Mouse (Mus musculus) natural killer cell, adult 2 months (primary cell): ENCODE results near the gene Nr1h2.

Experiments used
- DNase-seq, 2 experiments: peaks; one replicate each; pipeline ENCODE4 v3.0.0; 2022; ENCODE audit warnings: low spot score in 2 of 2

The Nr1h2 gene

DNA sequence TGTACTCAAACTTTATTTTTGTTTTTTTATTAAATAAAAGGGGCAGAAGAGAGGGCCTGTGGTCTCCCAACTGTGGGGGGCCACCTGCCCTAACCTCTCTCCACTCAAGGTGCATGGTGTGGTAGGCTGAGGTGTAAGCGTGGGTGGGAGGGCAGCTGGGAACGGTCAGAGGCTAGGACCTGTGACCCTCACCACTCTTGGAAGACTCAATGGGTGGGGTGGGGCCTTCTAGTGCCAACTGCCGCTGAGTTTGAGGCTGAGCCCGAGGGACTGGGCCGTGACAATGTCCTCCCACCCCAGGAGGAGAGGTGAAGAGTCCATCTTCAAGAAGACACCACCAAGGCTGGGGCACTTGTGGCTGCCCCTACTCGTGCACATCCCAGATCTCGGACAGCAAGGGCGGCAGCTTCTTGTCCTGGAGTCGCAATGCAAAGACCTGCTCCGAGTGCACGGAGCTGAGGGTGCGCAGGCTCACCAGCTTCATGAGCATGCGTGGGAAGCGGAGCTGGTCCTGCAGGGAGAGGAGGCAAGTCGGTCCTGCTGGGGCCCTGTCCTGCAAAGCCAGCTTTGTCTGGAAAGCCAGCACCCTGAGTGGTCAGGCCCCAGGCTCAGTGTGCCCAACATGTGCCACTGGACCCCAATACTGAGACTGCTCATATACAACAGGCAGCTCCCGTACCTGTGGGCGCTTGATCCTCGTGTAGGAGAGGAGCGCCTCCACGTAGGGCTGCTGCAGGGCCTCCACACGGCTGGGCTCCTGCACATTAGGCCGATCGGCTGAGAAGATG is 3.9 kb downstream of the Nr1h2 start:
- DNase-seq: peak in 1 of 2 experiments; percentile 1

DNA sequence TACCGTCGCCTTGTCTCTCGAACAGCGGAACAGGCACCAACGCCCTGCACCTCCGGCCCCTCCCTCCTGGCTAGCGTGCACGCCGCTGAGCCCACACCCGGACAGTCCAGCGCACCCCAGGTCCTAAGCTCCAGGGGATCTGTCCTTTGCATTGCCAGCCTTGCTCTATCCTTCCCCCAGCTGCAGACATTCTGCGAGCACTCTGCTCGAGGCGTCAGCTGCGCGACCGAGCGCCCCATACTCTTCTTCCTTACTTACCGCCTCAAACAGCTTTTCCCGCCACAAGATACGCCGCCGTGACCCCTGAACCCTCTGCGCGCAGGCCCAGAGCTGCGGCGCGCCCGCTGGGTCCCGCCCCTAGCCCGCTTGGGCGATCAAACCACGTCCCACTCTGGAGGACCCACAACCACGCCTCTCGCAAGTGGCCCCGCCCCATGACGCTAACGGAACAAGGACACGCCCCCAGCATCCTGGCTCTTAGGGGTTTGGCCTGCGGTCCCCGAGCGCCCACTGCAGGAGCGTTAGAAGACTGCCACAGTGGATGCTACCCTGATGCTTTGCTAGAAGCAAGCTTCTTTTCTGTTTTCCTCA is 5.2 kb downstream of the Nr1h2 start, which contains the start of gene Pold1:
TSS of gene Pold1 (minus strand) at position 353 of the 591 bp plus-strand sequence.
- peak; percentile 100 for DNase-seq

DNA sequence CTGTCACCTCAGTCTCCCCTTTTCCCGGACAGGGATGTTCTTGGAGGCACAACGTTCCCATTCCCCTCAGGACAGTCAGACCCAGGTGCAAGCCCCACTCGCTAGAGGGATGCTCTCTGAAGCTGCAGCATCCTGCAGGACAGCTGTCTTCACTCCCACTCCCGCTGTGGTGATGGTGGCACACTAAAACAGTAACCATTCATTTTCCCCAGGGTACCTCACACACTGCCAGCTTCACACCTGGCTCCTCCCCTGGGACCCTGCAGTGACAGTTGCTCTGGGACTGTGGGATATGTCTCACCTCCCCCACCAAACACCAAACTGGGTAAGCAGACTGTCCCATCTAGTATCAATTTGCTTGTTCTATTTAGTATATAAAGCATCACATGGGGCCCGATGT is 6.0 kb downstream of the Nr1h2 start:
- DNase-seq: no peak

DNA sequence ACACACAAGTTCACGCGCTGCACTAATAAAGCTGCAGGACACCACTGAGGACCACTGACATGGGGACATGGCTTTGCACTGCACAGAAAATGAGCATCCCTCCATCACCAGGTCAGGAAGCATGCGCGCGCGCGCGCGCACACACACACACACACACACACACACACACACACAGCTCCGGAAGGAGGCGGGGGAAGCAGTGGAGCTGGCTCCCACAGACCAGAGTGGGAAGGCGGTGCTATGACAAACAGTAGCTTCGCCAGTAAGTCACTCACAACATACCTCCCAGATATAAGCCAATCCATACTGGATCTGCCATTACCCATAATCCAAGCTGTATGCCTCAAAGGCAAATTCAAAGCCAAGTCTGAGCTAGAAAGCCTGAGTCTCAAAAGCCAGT is 6.7 kb downstream of the Nr1h2 start:
- DNase-seq: no peak

DNA sequence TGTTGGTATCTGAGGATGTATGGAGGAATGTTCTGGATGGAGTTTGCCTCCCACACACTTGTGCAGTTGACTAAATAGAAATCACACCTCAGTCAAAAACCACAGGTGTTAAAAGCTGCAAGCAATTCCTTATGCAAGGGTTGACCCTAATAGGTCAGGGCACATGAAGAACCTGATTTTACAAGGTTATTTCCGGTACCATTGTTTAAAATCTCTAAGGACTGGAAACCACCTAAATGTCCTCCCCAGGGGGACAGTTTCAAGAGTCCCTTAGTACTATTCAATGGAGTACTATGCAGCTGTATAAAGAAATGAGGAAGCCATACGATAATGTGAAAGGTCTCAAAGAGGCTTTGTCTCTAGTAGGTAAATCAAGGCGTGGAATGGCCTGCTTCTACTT is 7.5 kb downstream of the Nr1h2 start:
- no peak for DNase-seq

DNA sequence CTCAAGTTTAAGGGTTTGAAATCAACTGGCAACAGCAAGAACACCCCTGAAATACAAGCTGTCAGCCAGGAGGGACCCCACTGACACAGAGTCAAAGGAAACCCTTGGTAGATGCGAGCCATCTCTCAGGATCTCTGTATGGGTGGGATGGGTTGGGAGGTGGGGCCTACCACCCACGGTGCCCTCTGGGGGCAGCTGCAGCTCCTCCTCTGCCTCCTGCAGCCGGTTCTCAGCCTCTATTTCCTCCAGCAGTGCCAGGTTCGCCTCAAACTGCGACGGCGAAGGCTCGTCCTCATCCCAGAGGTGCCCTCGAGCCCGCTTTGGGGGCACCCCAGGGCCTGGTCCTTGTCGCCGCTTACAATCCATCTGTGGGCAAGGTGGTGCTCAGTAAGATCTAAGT is 10.7 kb downstream of the Nr1h2 start:
- no peak for DNase-seq

DNA sequence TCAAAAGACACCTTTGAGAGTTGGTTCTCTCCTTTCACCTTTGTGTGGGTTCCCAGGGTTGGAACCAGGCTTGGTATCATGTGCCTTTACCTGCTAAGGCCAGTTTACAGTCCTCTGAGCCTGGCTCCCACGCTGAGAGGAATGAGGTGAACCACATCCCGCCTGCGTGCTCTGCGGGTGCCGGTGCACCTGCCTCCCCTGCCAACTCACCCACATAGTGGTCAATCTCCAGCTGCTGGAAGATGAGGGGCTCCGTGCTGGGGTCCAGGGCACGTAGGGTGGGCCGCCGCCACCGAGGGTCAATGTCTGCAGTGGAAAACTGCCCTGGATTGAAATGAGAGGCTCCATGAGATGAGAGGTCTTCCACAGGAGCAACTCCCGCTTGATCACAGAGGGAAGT is 11.2 kb downstream of the Nr1h2 start:
- no peak for DNase-seq

DNA sequence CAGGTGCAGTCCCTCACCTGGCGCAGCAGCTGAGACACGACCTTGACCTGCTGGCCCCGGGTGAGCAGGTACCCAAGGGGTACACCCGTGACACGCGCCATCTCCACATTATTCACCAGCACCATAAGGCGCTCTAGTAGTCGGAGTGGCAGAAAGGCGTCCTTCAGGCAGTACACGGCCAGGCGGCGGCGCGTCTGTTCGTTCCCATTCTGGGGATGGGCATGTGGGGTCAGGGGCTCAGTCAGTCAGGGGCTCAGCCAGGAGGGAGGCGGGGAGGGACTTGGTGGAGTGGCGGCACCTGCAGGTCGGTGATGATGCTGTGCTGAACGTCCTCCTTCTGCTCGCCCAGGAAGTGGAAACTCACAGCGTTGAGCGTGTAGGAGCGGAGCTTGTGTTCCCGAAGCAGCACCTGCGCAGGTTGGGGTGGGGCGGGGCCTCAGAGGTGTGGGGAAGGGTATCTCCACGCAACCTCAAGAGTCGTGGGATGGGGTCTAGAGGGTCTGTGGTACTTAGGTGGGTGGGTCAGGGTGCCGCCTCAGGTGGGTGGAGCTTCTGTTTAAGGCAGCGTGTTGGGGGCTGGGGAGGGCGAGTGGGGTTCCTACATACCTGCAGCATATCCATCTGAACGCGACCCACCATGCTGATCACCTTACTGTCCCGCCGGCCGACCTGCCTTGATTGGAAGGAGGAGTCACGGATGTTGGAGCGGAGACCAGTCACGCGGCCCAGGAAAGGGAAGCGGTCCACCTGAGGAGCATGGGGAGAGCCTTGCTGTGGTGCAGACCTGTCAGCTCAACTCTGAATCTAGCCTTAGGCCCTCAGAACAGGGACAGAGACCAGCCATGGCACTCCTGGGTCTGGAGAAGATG is 14.8 kb downstream of the Nr1h2 start:
- DNase-seq: no peak

DNA sequence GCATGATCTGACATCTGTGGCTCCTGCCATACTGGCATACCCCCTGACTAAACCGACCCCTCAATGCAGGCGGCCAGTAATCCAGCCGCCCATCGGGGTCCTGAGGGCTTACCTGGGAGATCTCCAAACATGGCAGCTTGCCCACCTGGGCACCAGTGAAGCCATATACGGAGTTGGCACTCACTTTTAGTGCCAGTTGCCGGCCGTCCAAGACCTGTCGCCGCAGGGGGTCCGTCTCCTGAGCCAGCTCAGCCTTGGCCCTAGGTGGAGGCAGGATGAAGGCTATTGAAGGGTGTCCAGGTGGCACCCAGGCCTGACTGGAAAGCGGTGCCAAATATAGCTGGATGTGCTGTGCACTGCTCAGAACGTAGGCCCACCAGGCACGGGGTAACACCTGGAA is 16.3 kb downstream of the Nr1h2 start:
- no peak for DNase-seq

DNA sequence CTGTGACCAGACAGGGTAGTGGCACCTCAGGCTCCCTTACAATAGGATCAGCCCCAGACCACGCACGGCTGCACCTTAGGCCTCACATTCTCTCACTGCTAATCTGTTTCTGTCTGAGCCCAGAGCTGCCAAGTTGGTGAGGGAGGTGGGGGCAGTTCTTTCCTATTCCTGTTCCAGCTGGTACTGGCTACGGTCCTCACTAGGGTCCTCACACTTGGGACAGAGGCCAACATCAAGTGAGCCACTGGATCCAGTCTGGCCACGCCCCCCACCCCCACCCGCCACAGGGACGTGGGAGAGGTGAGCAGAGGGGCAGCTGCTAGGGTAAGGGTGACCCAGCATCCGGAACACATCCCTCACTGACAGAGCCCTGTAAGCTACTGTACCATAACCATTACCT is 16.7 kb downstream of the Nr1h2 start:
- DNase-seq: no peak

DNA sequence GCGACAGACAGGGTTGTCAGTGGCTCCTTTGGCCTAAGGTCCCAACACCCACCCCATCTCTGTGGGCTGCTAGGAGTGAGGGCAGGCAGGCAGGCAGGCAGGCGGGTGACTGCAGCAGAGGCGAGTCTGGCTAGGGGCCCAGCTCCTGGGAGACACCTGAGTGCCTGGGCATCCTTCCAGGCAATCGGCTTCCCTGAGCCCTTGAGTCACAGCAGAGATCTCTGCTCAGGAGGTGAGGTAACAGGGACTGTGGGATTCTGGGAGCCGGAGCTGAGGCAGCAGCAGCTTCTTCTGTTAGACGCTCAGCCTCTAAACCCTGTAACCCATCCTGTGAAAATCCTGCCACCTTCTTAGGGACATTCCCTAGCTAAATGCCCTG is 17.2 kb downstream of the Nr1h2 start:
- no peak for DNase-seq

DNA sequence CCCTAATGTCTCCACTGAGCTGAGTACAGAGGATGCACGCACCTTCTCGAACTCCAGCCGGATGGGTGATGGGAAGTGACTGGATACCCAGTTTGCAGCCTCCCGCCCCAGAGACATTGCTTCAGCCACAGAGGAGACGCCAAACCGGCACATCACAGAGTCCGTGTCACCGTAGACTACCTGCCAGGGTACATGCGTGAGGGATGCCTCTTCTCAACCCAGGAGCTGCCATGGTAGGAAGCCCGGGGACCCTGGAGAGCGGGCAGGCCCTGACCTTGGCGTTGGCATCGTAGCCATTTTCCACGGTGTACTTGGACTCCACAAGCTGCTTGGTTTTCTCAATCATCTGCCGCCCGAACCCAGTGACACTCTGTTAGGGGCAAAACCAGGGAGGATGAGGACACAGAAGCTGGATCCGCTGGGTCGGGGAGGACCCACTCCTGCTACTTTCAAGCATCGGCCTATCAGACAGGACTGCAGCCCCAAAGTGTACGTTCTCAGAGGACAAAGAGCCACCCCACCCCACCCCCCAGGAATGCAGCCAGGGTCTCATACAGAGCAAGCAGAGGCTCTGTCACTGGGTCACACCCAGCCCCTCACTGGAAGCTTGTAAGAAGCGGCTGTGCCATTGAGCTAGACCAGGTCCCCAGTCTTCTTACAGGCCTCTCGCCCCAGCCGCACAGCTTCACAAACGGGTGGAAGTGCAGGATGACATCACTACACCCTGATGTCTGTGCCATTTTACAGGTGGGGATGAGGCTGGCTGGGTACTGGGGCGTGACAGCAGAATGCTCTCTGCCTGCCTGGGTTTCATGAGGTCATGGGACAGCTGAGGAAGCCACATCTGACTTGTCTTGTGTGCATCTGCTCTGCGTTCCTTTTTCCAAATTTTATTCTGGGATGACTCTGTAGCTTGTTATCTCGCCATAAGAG is 17.8 kb downstream of the Nr1h2 start:
- peak in 1 of 2 experiments; percentile 56 for DNase-seq

DNA sequence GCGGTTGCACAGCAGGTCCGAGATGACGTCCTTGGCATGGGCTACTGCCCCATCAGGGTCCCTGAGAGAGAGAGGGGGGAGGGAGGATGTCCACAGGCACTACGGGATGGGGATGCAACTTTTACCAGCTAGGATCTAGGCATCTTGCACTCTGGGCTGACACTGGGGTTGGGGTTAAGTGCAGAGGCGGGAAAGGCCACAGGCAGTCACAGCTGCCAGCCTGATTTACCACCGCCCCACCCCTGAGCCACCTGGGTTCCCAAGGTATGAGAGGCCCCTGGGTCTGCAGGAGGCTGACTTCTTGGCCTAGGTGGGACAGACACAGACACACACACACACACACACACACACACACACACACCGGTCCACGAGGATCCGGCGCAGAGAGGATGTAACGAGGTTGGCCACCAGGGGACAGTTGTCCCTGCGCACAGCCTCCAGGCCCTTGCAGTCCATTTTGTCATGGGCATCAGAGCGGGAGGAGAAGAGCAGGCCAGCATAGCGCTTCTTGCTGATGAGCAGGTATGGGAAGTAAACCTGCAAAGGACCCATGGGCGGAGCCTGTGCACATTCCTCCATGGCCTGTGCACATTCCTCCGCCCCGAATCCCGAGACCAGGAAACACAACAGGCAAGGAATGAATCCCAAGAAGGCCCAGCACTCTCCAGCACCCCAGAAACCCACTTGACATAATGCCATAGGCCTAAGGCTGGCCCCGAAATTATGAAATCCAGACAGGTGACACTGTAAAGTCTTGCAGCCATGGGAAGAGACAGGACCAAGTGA is 18.9 kb downstream of the Nr1h2 start:
- no peak for DNase-seq

DNA sequence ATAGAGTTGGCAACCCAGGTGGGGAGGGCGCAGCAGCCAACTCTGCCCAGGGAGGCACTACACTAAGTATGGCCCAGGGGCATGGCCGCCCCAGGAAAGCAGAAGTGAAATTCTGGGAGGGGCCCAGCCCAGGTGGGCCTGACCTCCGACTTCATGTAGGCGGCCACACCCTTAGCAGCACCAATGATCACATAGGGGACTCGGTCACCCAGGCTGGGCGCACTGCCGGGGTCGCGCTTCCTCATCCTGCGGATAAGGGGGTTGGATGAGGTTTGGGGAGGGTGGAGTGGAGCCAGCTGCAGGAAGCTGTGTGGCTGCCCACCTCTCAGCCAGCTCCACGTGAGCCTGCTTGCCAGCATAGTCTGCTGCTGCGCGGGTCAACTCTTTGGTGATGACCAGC is 19.5 kb downstream of the Nr1h2 start:
- DNase-seq: peak in 1 of 2 experiments; percentile 86

DNA sequence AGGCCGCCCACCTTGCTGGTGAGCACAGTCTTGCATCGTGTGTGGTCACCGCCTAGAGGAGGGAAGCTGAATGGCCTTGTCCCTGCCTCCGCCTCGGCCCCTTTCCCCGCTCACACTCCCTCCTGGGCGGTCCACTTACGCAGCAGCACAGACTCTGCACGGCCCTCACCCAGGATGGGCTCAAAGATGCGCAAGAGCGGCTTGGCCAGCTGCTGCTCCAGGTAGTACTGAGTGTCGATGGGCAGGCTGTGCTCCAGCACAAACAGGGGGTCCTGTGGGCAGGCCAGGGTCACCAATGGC is 20.1 kb downstream of the Nr1h2 start:
- DNase-seq: no peak

DNA sequence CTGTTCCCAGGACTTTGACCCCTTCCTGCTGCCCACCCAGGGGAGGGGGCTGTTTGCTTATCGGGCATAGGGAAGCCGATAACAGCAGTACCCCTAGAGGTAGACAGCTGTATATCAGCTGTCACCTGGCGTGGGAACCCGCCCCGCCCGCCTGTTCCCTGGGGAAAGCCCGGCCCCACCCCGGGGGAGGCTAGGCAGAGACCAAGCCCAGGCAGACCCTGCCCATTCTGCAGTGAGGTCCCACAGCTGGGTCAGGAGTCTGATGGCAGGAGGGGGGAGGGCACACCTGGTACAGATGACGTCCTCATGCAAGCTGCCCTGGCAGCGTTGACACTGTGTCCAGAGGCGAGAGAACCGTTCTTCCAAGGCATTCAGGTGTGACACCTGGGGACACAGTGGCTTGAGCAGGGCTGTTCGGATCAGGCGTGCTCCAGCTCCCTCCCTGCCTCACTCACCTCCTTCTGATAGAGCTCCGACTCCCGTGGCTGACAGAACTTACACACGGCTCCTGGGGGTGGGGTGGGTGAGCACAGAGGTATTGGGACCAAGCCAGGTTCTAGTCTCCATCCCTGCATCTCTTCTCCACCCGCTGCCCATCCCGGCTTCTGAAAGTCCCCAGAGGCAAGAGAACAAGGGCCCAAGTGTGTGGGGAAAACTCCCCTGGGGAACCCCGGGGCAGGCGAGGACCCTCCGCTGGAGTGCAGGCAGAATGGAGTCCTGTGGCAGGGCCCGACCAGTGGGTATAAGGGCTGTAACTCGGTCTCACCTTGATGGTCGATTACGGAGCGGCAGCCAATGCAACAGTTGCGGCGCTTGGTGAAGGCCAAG is 20.6 kb downstream of the Nr1h2 start:
- DNase-seq: no peak

DNA sequence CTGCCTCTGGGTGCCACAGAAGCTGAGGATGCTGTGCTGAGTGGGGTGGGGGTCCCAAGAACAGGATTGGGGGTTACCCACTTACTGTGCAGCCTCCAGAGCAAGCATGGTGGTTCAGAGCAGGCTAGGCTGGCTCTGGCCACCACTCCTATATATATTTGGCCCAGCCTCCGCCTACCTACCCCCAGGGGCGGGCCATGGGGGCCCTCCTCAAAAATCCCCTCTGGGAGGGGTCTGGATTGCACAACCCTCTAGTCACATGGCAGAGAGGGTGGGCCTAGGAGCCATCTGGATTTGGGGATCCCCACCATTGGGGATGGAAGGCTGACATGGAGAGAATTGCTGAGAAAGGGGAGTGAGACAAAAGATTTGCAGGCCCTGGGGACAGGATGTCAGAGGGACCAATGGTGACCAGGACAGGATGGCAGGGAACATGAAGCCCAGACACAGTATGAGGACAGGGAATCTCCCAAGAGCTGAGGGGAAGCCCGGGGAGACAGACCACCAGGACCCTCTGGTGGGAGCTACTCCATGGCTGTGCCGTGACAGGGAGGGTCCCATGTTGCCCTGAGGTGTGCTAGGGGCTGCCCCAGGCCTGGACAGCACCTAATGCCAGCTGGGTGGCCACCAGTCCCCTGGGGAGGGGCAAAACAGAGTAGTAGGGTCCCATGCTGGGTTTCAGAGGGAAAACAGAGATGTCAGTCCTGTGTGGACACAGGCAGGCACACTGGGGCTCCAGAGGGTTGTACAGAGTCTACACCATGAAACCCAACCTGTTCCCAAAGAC is 21.6 kb downstream of the Nr1h2 start, which contains the start of gene Spib:
TSS of gene Spib (minus strand) at position 126 of the 787 bp plus-strand sequence.
- no peak for DNase-seq

DNA sequence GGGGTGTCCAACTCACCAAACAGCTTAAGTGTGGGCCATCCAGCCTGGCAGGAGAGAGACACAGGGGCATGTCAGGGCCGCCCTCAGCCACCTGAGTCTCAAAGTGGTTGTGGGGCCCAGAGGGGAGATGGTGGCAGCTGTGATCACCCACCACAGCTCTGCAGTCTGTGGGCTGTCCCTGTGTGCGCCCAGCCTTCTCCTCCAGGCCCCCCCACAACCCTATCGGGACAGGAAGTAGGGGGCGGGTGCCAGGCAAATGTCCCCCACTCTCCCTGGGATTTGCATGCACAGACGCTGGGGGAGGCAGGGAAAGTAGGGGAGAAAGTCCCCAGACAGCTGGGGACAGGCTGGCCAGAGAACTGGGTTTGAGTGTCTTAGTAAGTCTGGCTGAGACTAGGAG is 22.5 kb downstream of the Nr1h2 start:
- DNase-seq: no peak

DNA sequence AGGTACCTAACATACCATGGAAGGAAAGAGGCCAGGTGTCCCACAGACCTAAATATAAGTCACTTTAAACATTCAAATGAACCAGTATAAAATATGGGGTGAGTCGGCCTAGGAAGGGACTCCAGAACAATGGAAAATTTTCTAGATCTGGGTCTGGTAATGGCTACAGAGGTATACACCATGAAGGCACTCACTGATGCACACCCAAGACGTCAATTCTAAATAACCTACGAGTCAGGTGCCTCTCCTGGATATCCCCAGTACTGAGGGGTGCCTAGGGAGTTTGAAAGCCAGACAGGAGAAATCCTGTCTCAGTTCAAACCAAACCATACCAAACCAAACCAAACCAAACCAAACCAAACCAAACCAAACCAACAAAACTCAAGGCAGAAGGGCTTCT is 23.2 kb downstream of the Nr1h2 start:
- no peak for DNase-seq
